In genomic region chr3:126612748-126613509, GRCm38 (mm10) we compare ENCODE assay signal across 14 mouse cellular contexts. TPM values are rescaled to one million over a fixed set of nuclear protein-coding genes. Genes with fewer than 3 reads are reported as not detected.
DNase-seq lines count a peak whose midpoint lies in the region; ATAC-seq and TF ChIP-seq lines count a peak whose summit lies in the region.
"Had no signal": no experiment of that assay in that cellular context is flagged by ENCODE, and none has a peak within 500 bp of the region (broad histone marks: within the 10 kb centered on the region; RNA-seq: fewer than 3 reads in every experiment).

No protein-coding gene starts in this region.

- no peak for TF ChIP-seq EP300 in heart, adult 2 months (IDR thresholded peaks at IDR 0.05; ENCODE audit: insufficient read depth, low read depth, low read length)

- peaks cover 40% of the 10 kb centered on the region for H3K36me3 ChIP-seq in heart, adult 2 months (ENCODE audit: control insufficient read depth, insufficient read depth, low read length)
- H3K36me3 ChIP-seq in midbrain, postnatal 0 days (ENCODE audit: insufficient read depth, low read length) = no peaks in the 10 kb centered on the region
- no peaks in the 10 kb centered on the region for H3K36me3 ChIP-seq in midbrain, embryonic 13.5 days
- peaks cover 8% of the 10 kb centered on the region for H3K36me3 ChIP-seq in small intestine, adult 2 months (ENCODE audit: control insufficient read depth, insufficient read depth, low read length)
- H3K36me3 ChIP-seq in hindbrain, embryonic 10.5 days = 0 out of 2 replicates have a peak, but pooled peaks cover 5% of the 10 kb centered on the region
- no peaks in the 10 kb centered on the region for H3K36me3 ChIP-seq in forebrain, embryonic 14.5 days (ENCODE audit: control insufficient read depth, insufficient read depth, low read length)
- H3K36me3 ChIP-seq: limb, embryonic 15.5 days had no signal

- no peak for ATAC-seq in midbrain, postnatal 0 days (ENCODE audit: low FRiP score)
- no peak for ATAC-seq in midbrain, embryonic 13.5 days
- no peak for ATAC-seq in forebrain, embryonic 14.5 days
- ATAC-seq: hindbrain, embryonic 16.5 days; Patski had no signal

- no peak overlapping the region for H3K9ac ChIP-seq in heart, adult 2 months (ENCODE audit: low read depth, low read length)
- H3K9ac ChIP-seq in midbrain, postnatal 0 days (replicated peaks; ENCODE audit: low read length, poor library complexity, severe bottlenecking) = no peak overlapping the region
- H3K9ac ChIP-seq in midbrain, embryonic 13.5 days (replicated peaks) = no peak overlapping the region
- no peak overlapping the region for H3K9ac ChIP-seq in forebrain, embryonic 14.5 days (ENCODE audit: low read length)
- H3K9ac ChIP-seq: limb, embryonic 15.5 days had no signal

- peaks cover 28% of the 10 kb centered on the region for H3K4me1 ChIP-seq in heart, adult 2 months (ENCODE audit: control insufficient read depth, insufficient read depth, low read length)
- H3K4me1 ChIP-seq in midbrain, postnatal 0 days (ENCODE audit: insufficient read depth, low read length) = no peaks in the 10 kb centered on the region; the same call in 1 of the 2 replicates
- H3K4me1 ChIP-seq in midbrain, embryonic 13.5 days (replicated peaks) = peaks cover 4% of the 10 kb centered on the region; the same call in 1 of the 2 replicates
- peaks cover 30% of the 10 kb centered on the region for H3K4me1 ChIP-seq in embryonic fibroblast, embryonic 13.5 days (ENCODE audit: control insufficient read depth, insufficient read depth, low read length)
- peaks cover 25% of the 10 kb centered on the region for H3K4me1 ChIP-seq in small intestine, adult 2 months (ENCODE audit: control insufficient read depth, insufficient read depth, insufficient read length, low read length)
- H3K4me1 ChIP-seq in hindbrain, embryonic 10.5 days (replicated peaks) = peaks cover 21% of the 10 kb centered on the region
- H3K4me1 ChIP-seq in forebrain, embryonic 14.5 days (ENCODE audit: control insufficient read depth, insufficient read depth, low read length) = no peaks in the 10 kb centered on the region
- H3K4me1 ChIP-seq: limb, embryonic 15.5 days had no signal

- no peak overlapping the region for H3K4me2 ChIP-seq in midbrain, postnatal 0 days (ENCODE audit: low read depth, low read length, poor library complexity, severe bottlenecking)
- H3K4me2 ChIP-seq in midbrain, embryonic 13.5 days (replicated peaks) = no peak overlapping the region
- no peak overlapping the region for H3K4me2 ChIP-seq in forebrain, embryonic 14.5 days (ENCODE audit: low read length)
- H3K4me2 ChIP-seq: limb, embryonic 15.5 days had no signal

- no peak for DNase-seq in heart, adult 2 months
- no peak for DNase-seq in heart, postnatal 14 days
- peak; percentile 8 for DNase-seq in midbrain, postnatal 0 days (ENCODE audit: low spot score)
- no peak for DNase-seq in hindbrain, embryonic 10.5 days (ENCODE audit: low spot score)
- no peak for DNase-seq in forebrain, embryonic 14.5 days (ENCODE audit: low spot score)
- DNase-seq: gastrocnemius, postnatal 25 days; thymus, adult 2 months had no signal

- 57% methylated on average over 4 of the region's 4 CpGs for WGBS in heart, adult 2 months
- 41% methylated on average over 4 of the region's 4 CpGs for WGBS in midbrain, postnatal 0 days
- WGBS in midbrain, embryonic 13.5 days = 31% methylated on average over 4 of the region's 4 CpGs
- 54% methylated on average over 4 of the region's 4 CpGs for WGBS in small intestine, adult 2 months
- WGBS in hindbrain, embryonic 10.5 days = 62% methylated on average over 4 of the region's 4 CpGs
- WGBS in forebrain, embryonic 14.5 days = 47% methylated on average over 4 of the region's 4 CpGs

- no peaks in the 10 kb centered on the region for H3K27me3 ChIP-seq in heart, adult 2 months (ENCODE audit: control insufficient read depth, insufficient read depth, low read length)
- H3K27me3 ChIP-seq in midbrain, postnatal 0 days (ENCODE audit: insufficient read depth, low read length) = no peaks in the 10 kb centered on the region
- H3K27me3 ChIP-seq in midbrain, embryonic 13.5 days = no peaks in the 10 kb centered on the region
- H3K27me3 ChIP-seq in small intestine, adult 2 months (ENCODE audit: control insufficient read depth, insufficient read depth, low read length) = no peaks in the 10 kb centered on the region
- no peaks in the 10 kb centered on the region for H3K27me3 ChIP-seq in hindbrain, embryonic 10.5 days (ENCODE audit: insufficient read depth, poor library complexity, severe bottlenecking)
- H3K27me3 ChIP-seq in forebrain, embryonic 14.5 days (replicated peaks; ENCODE audit: control insufficient read depth, insufficient read depth, low read length) = no peaks in the 10 kb centered on the region
- H3K27me3 ChIP-seq: limb, embryonic 15.5 days; Patski had no signal

- TF ChIP-seq CTCF in heart, adult 2 months (IDR thresholded peaks at IDR 0.05) = no peak
- no peak for TF ChIP-seq CTCF in midbrain, postnatal 0 days (IDR thresholded peaks at IDR 0.05)
- TF ChIP-seq CTCF in embryonic fibroblast, embryonic 13.5 days (IDR thresholded peaks at IDR 0.05; ENCODE audit: borderline replicate concordance, insufficient read depth, low read length) = no peak
- TF ChIP-seq CTCF in small intestine, adult 2 months (IDR thresholded peaks at IDR 0.05; ENCODE audit: extremely low read depth, insufficient read length, insufficient replicate concordance, low read depth, low read length) = no peak

- H3K9me3 ChIP-seq in midbrain, postnatal 0 days (ENCODE audit: low read length) = no peaks in the 10 kb centered on the region
- H3K9me3 ChIP-seq in midbrain, embryonic 13.5 days = 0 out of 2 replicates have a peak, but pooled peaks cover 3% of the 10 kb centered on the region
- H3K9me3 ChIP-seq in hindbrain, embryonic 10.5 days = no peaks in the 10 kb centered on the region; the same call in 1 of the 2 replicates
- H3K9me3 ChIP-seq in forebrain, embryonic 14.5 days (replicated peaks; ENCODE audit: control insufficient read depth, low read length) = no peaks in the 10 kb centered on the region
- H3K9me3 ChIP-seq: limb, embryonic 15.5 days had no signal

- peaks cover 3% of the 10 kb centered on the region for H3K79me2 ChIP-seq in heart, adult 2 months (replicated peaks; ENCODE audit: control insufficient read depth, insufficient read depth, low read length)

- H3K4me3 ChIP-seq in heart, adult 2 months = no peak overlapping the region
- no peak overlapping the region for H3K4me3 ChIP-seq in midbrain, postnatal 0 days (ENCODE audit: low read depth, low read length)
- H3K4me3 ChIP-seq in midbrain, embryonic 13.5 days (replicated peaks) = no peak overlapping the region
- no peak overlapping the region for H3K4me3 ChIP-seq in embryonic fibroblast, embryonic 13.5 days (ENCODE audit: insufficient read depth, low read length)
- H3K4me3 ChIP-seq in small intestine, adult 2 months (ENCODE audit: low read depth, low read length) = no peak overlapping the region
- H3K4me3 ChIP-seq in hindbrain, embryonic 10.5 days = no peak overlapping the region
- no peak overlapping the region for H3K4me3 ChIP-seq in forebrain, embryonic 14.5 days (ENCODE audit: low read depth, low read length)
- H3K4me3 ChIP-seq: limb, embryonic 15.5 days had no signal

- intact Hi-C loops in heart, adult 2 months (cut with DNase I) = loop anchor here (5.0 kb wide), 1 partner anchor 79 kb away; no protein-coding TSS in a partner anchor
- intact Hi-C loops in heart, postnatal 14 days (cut with DNase I) = no loop called here

- no peak for TF ChIP-seq POLR2A in heart, adult 2 months (IDR thresholded peaks at IDR 0.05; ENCODE audit: insufficient read depth, low read depth, low read length)
- TF ChIP-seq POLR2A in embryonic fibroblast, embryonic 13.5 days (IDR thresholded peaks at IDR 0.05; ENCODE audit: low read depth, low read length) = no peak
- TF ChIP-seq POLR2A in small intestine, adult 2 months (IDR thresholded peaks at IDR 0.05; ENCODE audit: low read depth, low read length) = no peak

- peak overlapping the region; percentile 4; the same call in 1 of the 2 replicates for H3K27ac ChIP-seq in heart, adult 2 months
- no peak overlapping the region for H3K27ac ChIP-seq in midbrain, postnatal 0 days (ENCODE audit: low read depth, low read length)
- no peak overlapping the region for H3K27ac ChIP-seq in midbrain, embryonic 13.5 days
- H3K27ac ChIP-seq in embryonic fibroblast, embryonic 13.5 days (ENCODE audit: insufficient read depth, low read length) = peak overlapping the region; percentile 40
- H3K27ac ChIP-seq in small intestine, adult 2 months (ENCODE audit: insufficient read depth, low read depth, low read length) = peak overlapping the region; percentile 80
- H3K27ac ChIP-seq in hindbrain, embryonic 10.5 days = no peak overlapping the region
- H3K27ac ChIP-seq in forebrain, embryonic 14.5 days (ENCODE audit: low read depth, low read length) = no peak overlapping the region
- H3K27ac ChIP-seq: kidney, postnatal 0 days; limb, embryonic 15.5 days had no signal

RNA-seq across cellular contexts. Expression of gene Camk2d, which starts 16.8 kb away (rescaled TPM):
- total RNA-seq in heart, adult 2 months (2021) = 100 to 1,000 TPM; 131 to 133 TPM
- 135 and 218 TPM in 2 replicates for polyA plus RNA-seq in heart, adult 2 months (2012; rRNA removed)
- 100 to 1,000 TPM; 140 to 160 TPM for total RNA-seq in heart, postnatal 14 days (2021)
- total RNA-seq in midbrain, postnatal 0 days (2014; rRNA removed) = 143 and 162 TPM in 2 replicates
- polyA plus RNA-seq in midbrain, postnatal 0 days (2015; fragmentation: Nextera tagmentation; extraction: Ambion mirVana) = 83.5 and 95.8 TPM in 2 replicates
- polyA plus RNA-seq in midbrain, embryonic 13.5 days (2015; fragmentation: Nextera tagmentation; extraction: Ambion mirVana) = 22.7 and 24.3 TPM in 2 replicates
- 186 and 189 TPM in 2 replicates for polyA plus RNA-seq in embryonic fibroblast, embryonic 13.5 days (2011; ENCODE audit: insufficient read length, low read depth, missing spikeins)
- polyA plus RNA-seq in small intestine, adult 2 months (2012; rRNA removed) = 22.1 and 89.5 TPM in 2 replicates
- 11.4 and 11.9 TPM in 2 replicates for polyA plus RNA-seq in hindbrain, embryonic 10.5 days (2016; fragmentation: Nextera tagmentation; extraction: Ambion mirVana)
- 25.5 and 30.3 TPM in 2 replicates for polyA plus RNA-seq in forebrain, embryonic 14.5 days (2014; fragmentation: Nextera tagmentation; extraction: Ambion mirVana)

Comparison
In these comparisons a context has a peak if more than half of its experiments do, and no peak if none do; other contexts are left out.
1. H3K27ac ChIP-seq: peak in heart, adult 2 months (single experiment), embryonic fibroblast, embryonic 13.5 days (single experiment) and small intestine, adult 2 months (single experiment); none in midbrain, postnatal 0 days (single experiment), midbrain, embryonic 13.5 days (single experiment), hindbrain, embryonic 10.5 days (single experiment) and forebrain, embryonic 14.5 days (single experiment).